Mouse (Mus musculus) lung, adult 18-20 months (tissue): Measurements from ENCODE around the gene Borcs5.

Source experiments
- DNase-seq, 2 experiments: peaks; one replicate each; pipeline ENCODE4 v3.0.0; 2022; ENCODE audit warnings: mixed read lengths in 2 of 2

Borcs5 gene

GRCm38 (mm10) chr6:134639210-134639609 is at the start of gene Borcs5:
TSS of gene Borcs5 (plus strand) at chr6:134639510.
- no peak for DNase-seq

DNA sequence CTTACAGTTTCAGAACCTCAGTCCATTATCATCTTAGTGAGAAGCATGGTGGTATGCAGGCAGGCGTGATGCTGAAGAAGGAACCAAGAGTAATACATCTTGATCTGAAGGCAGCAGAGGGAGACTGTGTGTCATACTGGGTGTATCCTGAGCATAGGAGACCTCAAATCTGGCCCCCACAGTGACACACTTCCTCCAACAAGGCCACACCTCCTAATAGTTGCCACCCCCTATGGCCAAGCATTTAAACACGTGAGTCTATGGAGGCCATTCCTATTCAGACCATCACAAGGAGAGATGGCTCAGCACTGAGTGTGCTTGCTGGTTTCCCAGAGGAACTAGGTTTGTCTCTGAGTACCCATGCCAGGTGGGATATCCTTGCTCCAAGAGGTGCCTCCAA is 47.7 kb upstream of the Borcs5 start:
- DNase-seq = no peak

- DNase-seq = peak; percentile 72 to 77
These were observed 44.5 kb upstream of the Borcs5 start for GRCm38 (mm10) chr6:134594569-134595442.

GRCm38 (mm10) chr6:134597651-134598229 is 41.6 kb upstream of the Borcs5 start:
- DNase-seq = no peak

- no peak for DNase-seq
These were observed 40.1 kb upstream of the Borcs5 start for GRCm38 (mm10) chr6:134599239-134599638.

DNA sequence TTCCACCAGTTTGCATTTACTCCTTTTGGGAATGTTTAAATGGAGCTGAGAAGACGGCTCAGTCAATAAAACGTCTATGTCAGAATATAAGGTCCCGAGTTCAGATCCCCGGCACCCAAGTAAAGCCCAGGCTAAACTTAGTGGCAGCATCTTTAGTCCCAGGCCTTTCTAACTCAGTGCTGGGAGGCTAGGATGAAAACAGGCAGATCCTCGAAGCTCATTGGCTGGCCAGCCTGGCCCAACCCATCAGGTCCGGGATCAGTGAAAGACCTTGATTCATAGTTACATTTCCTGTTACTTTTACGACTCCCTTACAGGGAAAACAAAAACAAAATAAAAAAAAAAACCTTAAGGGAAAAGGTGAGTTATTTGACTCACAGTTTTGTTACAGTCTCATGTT is 38.2 kb upstream of the Borcs5 start:
- DNase-seq = no peak

DNA sequence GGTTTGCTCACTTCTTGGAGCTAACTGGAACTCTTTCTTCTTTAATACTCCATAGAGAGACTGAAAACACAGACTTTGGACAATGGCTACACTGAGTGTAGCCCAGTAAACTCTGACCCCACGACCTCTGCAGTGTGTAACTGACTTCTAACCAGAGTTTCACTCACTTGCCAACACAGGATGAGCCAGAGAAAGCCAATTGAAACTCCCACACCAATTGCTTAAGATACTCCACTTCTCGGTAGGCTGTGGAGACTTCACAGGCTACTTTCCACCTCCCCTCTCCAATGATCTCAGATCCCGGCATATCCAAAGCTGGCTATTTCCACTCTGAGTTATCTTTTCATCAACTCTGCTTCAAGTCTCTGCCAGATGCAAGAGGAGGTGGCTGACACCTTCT is 37.5 kb upstream of the Borcs5 start:
- peak in 1 of 2 experiments; percentile 16 for DNase-seq

DNA sequence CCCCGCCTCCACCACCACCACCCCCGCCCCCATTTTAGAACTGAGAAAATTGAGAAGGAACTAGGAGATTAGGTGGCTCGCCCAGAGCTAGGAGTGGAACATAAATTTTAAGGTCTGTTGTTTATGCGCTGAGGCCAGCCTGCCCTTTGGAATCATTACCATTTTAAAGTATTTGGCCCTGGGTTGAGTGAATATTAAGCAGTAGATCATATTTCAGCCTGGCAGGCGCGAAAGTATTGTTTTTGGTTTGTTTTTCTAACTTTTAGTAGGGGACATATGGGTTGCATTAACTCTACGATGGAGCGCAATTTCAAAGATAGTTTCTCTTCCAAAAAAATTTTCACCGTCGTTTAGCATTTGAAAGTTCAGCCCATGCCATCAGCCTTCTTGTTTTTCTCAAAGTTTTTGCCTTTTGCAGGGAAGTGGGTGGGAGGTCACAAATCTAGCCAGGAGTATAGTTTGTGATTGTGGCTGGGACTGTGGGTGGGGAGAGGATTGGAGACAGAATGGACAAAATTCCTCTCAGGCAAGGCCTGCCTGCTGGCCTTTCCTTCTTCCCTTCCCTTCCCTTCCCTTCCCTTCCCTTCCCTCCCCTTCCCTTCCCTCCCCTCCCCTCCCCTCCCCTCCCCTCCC is 36.8 kb upstream of the Borcs5 start:
- no peak for DNase-seq

DNA sequence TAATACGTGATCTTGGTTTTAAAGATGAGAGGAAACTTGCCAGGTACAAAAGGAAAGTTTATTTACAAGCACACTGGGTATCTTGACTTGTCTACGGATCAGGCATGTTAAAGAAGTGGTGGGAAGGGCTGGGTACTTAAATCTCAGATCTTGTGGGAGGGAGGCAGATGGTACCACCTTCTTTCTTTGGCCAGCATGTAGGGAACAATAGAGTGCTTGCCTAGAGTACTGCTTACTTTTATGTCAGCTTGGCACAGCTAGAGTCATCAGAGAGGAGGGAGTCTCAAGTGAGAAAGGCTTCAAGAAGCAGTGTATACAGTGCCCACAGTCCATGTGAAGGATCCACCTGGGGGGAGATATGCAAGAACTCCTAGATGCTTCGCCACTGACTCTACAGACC is 34.1 kb upstream of the Borcs5 start:
- DNase-seq = no peak

DNA sequence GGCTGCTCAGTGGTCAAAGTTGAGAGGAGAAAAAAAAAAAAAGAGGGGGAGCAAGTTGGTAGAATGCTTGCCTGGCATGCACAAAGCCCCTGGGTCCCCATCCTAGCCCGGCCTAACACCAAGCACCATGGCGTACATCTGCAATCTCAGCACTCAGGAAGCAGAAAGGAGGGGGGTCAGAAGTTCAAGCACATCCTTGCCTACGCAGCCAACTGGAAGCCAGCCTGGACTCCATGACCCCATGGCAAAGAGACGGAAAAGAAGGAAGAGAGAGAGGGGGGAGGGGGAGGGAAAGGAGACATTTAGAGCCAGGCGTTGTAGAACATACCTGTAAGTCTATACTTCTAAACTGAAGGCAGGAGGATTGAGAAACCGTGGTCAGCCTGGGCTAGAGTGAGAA is 32.8 kb upstream of the Borcs5 start:
- DNase-seq = peak; percentile 46 to 58

DNA sequence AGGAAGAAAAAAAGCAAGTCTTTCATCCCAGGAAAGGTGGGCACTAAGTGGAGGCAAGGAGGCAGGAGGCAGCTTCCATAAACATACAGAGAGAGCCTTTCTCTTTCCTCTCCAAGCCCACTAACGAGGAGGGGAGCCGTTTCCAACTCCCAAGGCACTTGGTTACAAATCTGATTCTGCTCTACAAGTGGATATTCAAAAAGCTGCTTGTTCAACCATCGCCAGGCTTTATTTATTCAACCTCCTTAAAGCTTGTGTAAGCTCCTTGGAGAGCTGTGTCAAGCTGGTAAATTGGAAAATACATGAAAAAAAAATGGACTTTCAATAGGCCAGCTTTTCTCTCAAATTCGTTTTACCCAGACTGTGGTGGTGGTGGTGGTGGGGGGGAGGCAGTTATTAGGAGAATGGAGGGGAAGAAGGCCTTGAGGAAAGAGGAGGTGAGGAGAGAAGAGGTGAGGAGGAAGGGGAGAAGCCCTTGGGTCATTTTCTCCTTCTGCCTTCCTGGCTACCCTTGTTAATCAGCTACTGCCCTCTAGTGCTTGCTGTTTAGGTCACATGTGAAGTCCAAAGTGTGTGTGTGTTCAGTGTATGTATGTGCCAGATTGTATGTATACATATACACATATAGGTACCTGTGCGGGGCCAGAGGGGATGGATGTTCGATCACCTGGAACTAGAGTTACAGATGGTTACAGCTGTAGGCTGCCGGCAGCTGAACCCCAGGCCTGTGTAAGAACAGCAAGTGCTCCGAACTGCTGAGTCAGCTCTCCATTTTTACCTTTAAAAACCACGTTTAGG is 32.2 kb upstream of the Borcs5 start:
- peak; percentile 37 to 62 for DNase-seq

DNA sequence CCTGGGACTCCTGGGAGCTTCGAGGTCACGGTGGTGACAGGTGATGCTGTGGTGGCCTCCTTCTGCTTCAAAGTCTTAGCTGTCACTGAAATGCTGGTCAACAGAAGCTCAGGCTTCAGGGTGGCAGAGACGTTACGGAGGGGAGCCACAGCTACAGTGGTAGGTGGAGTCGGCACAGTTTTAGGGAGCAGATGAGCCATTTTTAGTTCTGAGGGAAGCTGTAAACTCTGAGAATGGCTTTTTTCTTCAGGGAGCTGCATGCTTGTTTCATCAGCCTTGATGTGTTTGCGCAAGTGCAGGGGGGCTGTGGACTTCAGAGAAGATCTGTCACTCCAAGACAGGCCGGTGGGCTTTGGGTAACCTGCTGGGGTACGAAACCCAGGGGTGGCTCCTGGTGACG is 28.9 kb upstream of the Borcs5 start:
- DNase-seq = no peak

DNA sequence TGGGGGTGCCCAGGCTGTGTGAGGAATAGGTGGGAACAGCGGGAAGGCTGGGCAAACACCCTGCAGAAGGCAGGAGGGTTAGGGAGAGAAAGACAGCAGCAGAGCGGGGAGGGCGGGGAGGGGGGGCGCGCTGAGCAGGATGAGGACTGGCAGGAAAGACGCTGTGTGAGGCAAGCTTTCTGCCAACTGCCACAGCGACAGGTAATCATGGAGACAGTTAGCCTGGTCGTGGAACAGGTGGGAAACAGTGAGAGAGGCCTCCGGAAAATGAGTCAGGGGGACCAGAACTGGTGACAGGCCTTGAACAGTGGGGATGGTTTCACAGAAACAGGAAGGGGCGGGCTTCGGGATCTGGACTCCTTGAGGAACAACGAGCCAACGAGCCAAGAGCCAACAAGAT is 27.4 kb upstream of the Borcs5 start:
- DNase-seq = no peak

- DNase-seq = no peak
These were observed 25.0 kb upstream of the Borcs5 start for GRCm38 (mm10) chr6:134614322-134614721.

GRCm38 (mm10) chr6:134614723-134615648 is 24.3 kb upstream of the Borcs5 start:
- DNase-seq = peak; percentile 89 to 91

DNA sequence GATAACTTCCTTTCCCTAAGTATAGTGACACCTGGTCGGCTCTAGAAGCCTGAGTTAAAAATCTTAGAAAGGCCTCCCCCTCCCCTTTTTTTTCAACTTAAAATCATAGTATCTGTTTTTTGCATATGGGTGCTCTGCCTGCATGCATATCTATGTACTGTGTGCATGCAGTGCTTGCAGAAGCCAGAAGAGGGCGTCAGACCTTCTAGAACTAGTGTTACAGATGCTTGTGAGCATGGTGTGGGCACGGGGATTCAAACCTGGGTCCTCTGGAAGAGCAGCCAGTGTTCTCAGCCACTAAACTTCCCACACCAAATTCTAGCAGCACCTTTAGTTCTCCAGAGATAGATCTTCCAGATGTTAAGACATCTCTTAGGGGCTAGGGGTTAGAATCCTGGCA is 21.7 kb upstream of the Borcs5 start:
- DNase-seq = no peak

DNA sequence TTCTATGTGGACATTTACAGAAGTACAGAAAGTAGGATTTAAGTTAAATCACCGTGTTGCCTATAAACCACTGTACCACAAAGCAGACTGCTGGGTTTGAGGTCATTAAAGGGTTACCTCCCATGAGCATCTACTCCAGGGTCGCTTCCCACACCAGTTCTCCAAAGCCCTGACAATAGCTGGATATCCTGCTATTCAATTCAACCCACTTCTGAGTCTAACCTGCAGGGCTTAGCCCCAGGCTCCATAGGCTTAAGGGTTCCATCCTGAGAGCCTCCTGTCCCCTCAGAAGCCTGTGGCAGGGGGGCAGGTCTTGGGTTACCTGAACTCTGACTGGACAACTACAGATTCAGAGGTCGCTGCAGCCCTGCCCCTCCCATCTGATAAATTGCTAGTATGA is 19.2 kb upstream of the Borcs5 start:
- DNase-seq = no peak

DNA sequence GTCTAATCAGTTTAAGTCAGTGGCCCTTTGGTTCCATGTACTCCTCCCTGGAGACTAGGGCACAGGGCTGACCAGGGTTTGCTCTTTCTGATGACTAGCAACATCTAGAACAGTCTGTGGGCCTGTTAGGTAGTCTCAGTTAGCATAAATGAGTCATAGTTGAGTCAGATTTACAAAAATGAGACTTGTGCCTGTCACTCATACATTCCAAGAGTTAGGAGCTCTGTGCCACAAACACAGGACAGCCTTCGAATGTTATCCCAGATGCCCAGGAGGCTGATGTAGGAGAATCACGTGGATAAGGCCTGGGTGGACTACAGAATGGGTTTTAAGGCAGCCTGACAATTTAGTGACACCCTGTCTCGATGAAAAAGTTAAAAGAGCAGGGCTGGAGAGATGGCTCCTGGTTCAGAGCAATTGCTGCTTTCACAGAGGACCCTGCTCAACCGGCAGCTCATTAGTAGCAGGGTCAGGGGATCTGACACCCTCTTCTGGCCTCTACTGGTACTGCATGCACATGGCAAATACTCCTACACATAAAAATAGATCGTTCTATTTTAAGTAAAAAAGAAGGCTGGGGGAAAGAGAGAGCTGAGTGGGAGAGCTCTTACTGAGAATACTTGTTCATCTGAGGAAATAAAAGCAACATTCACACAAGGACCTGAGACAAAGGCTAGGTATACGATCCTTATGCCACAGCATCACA is 18.3 kb upstream of the Borcs5 start:
- no peak for DNase-seq

GRCm38 (mm10) chr6:134621552-134621949 is 17.8 kb upstream of the Borcs5 start:
- DNase-seq = no peak

GRCm38 (mm10) chr6:134625431-134625830 is 13.9 kb upstream of the Borcs5 start:
- no peak for DNase-seq

DNA sequence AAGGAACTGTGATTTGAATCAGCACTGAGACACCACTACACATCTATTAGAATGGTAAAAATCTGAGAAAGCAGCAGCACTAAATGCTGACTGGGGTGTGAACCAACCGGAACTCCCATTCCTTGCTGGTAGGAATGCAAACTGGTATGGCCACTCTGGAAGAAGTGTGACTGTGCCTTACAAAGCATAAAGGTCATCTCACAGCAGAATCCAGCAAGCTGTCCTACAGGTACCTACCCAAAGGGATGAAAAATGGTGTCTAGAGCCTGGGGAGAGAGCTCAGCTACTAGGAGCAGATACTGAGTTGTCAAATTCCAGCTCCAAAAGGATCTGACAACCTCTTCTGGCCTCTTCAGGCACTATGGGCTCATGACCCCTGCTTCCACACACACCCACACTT is 12.7 kb upstream of the Borcs5 start:
- DNase-seq = no peak
